Mouse (Mus musculus) B cell, adult 67 days (primary cell): ENCODE results near the gene Gm42517. TPM values are rescaled to one million over a fixed set of nuclear protein-coding genes. Genes with fewer than 3 reads are reported as not detected.

ENCODE experiments used
- total RNA-seq, 2 experiments: library from RNA; stranded (reverse); gene quantifications; 4 replicates each; pipeline ENCODE4 v1.2.4; 2023

Gene Gm42517
- total RNA-seq, result not detected

DNA sequence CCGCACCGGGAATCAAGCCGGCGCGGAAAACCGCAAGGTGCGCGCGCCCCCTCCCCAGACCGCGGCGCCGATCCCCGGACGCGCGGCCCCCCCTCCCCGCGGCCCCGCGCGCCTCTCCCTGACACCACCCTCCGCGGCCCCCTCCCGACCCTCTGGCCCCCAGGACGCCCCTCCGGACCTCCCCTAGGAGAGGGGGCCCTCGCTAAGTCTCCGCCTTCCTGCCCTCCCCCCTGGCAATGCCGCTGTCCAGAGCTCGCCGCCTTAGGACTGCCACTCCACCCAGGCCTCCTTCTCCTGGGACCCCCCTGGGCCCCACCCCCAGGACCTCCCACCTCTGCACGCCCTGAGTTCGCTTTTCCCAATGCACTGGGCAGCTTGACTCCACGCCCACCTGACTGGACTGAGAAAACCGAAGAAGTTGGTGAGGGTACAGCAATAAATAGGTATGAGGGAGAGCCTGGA, at the start of gene Gm42517:
Gene Gm42517 (minus strand): TSS at position 52 of the 462 bp plus-strand sequence.

DNA sequence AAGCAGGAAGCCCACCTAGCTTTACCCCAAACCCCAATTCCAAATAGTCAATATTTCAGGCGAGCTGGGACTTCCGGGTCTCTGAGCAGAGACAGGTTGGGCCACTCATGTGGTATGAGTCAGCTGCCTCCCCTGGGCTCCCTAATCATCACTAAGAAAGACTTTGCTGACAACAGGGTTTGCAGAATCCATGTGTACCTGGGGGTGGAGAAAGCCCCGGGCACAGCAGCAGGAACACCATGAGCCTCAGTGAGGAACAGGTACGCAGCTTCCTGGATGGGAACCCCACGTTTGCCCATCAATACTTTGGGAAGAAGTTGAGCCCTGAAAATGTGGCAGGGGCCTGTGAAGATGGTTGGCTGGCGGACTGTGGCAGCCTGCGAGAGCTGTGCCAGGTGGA, 20.5 kb upstream of the Gm42517 start, which contains the start of gene Pde6b:
Gene Pde6b (plus strand): TSS at position 191 of the 400 bp plus-strand sequence.

Other genes starting within 250 kb of the Gm42517 start
- 10 to 100 TPM; 72.1 to 76.4 TPM for gene Tmed5, start 235.3 kb downstream of the Gm42517 start, total RNA-seq
- 1 to 10 TPM; 2.1 to 4.0 TPM for gene Ccdc18, start 235.0 kb downstream of the Gm42517 start, total RNA-seq
- gene Dr1, start 99.0 kb downstream of the Gm42517 start, total RNA-seq, result 10 to 100 TPM; 33.1 to 38.0 TPM
- gene Pigg, start 55.3 kb downstream of the Gm42517 start, total RNA-seq, result 1 to 10 TPM; 3.7 TPM
- not detected for gene Pde6b, start 20.5 kb upstream of the Gm42517 start, total RNA-seq
- 10 to 100 TPM; 61.2 to 72.5 TPM for gene Atp5k, start 66.5 kb upstream of the Gm42517 start, total RNA-seq
- gene Mfsd7a, start 81.0 kb upstream of the Gm42517 start, total RNA-seq, result not detected
- 10 to 100 TPM; 21.0 to 43.3 TPM for gene Pcgf3, start 93.3 kb upstream of the Gm42517 start, total RNA-seq
- not detected for gene Cplx1, start 182.1 kb upstream of the Gm42517 start, total RNA-seq